Mouse (Mus musculus): ENCODE measurements around the gene Sh3bgrl3.

- TF ChIP-seq CTCF (IDR thresholded peaks at IDR 0.05; ENCODE audit: borderline replicate concordance, insufficient read depth, low read depth, low read length) = no peak
- no peak for TF ChIP-seq POLR2A (IDR thresholded peaks at IDR 0.05; ENCODE audit: borderline replicate concordance, insufficient read depth, low read length)
Observed at GRCm38 (mm10) chr4:134114038-134114437, 14.6 kb downstream of the Sh3bgrl3 start.

Data from cerebellum, adult 2 months (tissue).